Mouse (Mus musculus): ENCODE results near the gene Dppa2. TPM values are rescaled to one million over a fixed set of nuclear protein-coding genes. Genes with fewer than 3 reads are reported as not detected.
"Not testable (repeated sequence)": the region's sequence is repeated elsewhere in the genome, so short reads cannot be mapped to it uniquely, and the experiment has no call there.

Dppa2 gene
- total RNA-seq (2021) = not detected
- long read RNA-seq, experiment 1 = 0 reads
- long read RNA-seq, experiment 2 = 0 reads

- no peak for DNase-seq (ENCODE audit: low spot score in 2 of 2)
- intact Hi-C loops (cut with DNase I) = no loop called here
These were observed at the start of gene Dppa2 for GRCm38 (mm10) chr16:48303509-48303908. Dppa2 (plus strand) TSS chr16:48303908.

GRCm38 (mm10) chr16:48254584-48254983, 49.1 kb upstream of the Dppa2 start:
- intact Hi-C loops (cut with DNase I) = no loop called here
- no peak for DNase-seq (ENCODE audit: low spot score in 2 of 2)

- intact Hi-C loops (cut with DNase I) = no loop called here
- no peak for DNase-seq (ENCODE audit: low spot score in 2 of 2)
These were observed 44.2 kb upstream of the Dppa2 start for GRCm38 (mm10) chr16:48259519-48259918.

GRCm38 (mm10) chr16:48262901-48263300, 40.8 kb upstream of the Dppa2 start:
- intact Hi-C loops (cut with DNase I) = no loop called here
- no peak for DNase-seq (ENCODE audit: low spot score in 2 of 2)

GRCm38 (mm10) chr16:48265856-48266255, 37.9 kb upstream of the Dppa2 start:
- no peak for DNase-seq (ENCODE audit: low spot score in 2 of 2)
- intact Hi-C loops (cut with DNase I) = no loop called here

GRCm38 (mm10) chr16:48276940-48277339, 26.8 kb upstream of the Dppa2 start:
- intact Hi-C loops (cut with DNase I) = no loop called here
- no peak for DNase-seq (ENCODE audit: low spot score in 2 of 2)

- no peak for DNase-seq (ENCODE audit: low spot score in 2 of 2)
- intact Hi-C loops (cut with DNase I) = no loop called here
These were observed 22.8 kb upstream of the Dppa2 start for GRCm38 (mm10) chr16:48280883-48281282.

- intact Hi-C loops (cut with DNase I) = no loop called here
- no peak for DNase-seq (ENCODE audit: low spot score in 2 of 2)
These were observed 20.9 kb upstream of the Dppa2 start for GRCm38 (mm10) chr16:48282801-48283200.

GRCm38 (mm10) chr16:48283517-48283916, 20.2 kb upstream of the Dppa2 start, which contains the start of gene Dppa4:
Dppa4 (plus strand) TSS chr16:48283733.
- intact Hi-C loops (cut with DNase I) = no loop called here
- no peak for DNase-seq (ENCODE audit: low spot score in 2 of 2)

- no peak for DNase-seq (ENCODE audit: low spot score in 2 of 2)
- intact Hi-C loops (cut with DNase I) = no loop called here
These were observed 18.2 kb upstream of the Dppa2 start for GRCm38 (mm10) chr16:48285517-48285916.

GRCm38 (mm10) chr16:48297384-48298136, 6.1 kb upstream of the Dppa2 start:
- no peak for DNase-seq (ENCODE audit: low spot score in 2 of 2)
- intact Hi-C loops (cut with DNase I) = no loop called here

- no peak for DNase-seq (ENCODE audit: low spot score in 2 of 2)
- intact Hi-C loops (cut with DNase I) = no loop called here
These were observed 3.8 kb upstream of the Dppa2 start for GRCm38 (mm10) chr16:48299884-48300283.

- DNase-seq (ENCODE audit: low spot score in 2 of 2) = no peak
- intact Hi-C loops (cut with DNase I) = no loop called here
These were observed 275 bp downstream of the Dppa2 start for GRCm38 (mm10) chr16:48303983-48304382.

- intact Hi-C loops (cut with DNase I) = loop anchor here (5.0 kb wide), 1 partner anchor 722 kb away; no protein-coding TSS in a partner anchor
- DNase-seq (ENCODE audit: low spot score in 2 of 2) = not testable (repeated sequence)
These were observed 5.2 kb downstream of the Dppa2 start for GRCm38 (mm10) chr16:48308916-48309315.

- intact Hi-C loops (cut with DNase I) = loop anchor here (5.0 kb wide), 1 partner anchor 723 kb away; no protein-coding TSS in a partner anchor
- DNase-seq (ENCODE audit: low spot score in 2 of 2) = no peak
These were observed 6.4 kb downstream of the Dppa2 start for GRCm38 (mm10) chr16:48309912-48310630.

GRCm38 (mm10) chr16:48315294-48315693, 11.6 kb downstream of the Dppa2 start:
- peak in 1 of 2 experiments; percentile 3 for DNase-seq (ENCODE audit: low spot score in 2 of 2)
- intact Hi-C loops (cut with DNase I) = no loop called here

GRCm38 (mm10) chr16:48320781-48321180, 17.1 kb downstream of the Dppa2 start:
- intact Hi-C loops (cut with DNase I) = no loop called here
- no peak for DNase-seq (ENCODE audit: low spot score in 2 of 2)

- intact Hi-C loops (cut with DNase I) = no loop called here
These were observed 19.4 kb downstream of the Dppa2 start for GRCm38 (mm10) chr16:48323133-48323532.

GRCm38 (mm10) chr16:48323602-48324345, 20.1 kb downstream of the Dppa2 start:
- intact Hi-C loops (cut with DNase I) = no loop called here
- no peak for DNase-seq (ENCODE audit: low spot score in 2 of 2)

More at GRCm38 (mm10) chr16:48323133-48323532, 19.4 kb downstream of the Dppa2 start:
- DNase-seq (ENCODE audit: low spot score in 2 of 2) = no peak

GRCm38 (mm10) chr16:48326903-48327302, 23.2 kb downstream of the Dppa2 start:
- intact Hi-C loops (cut with DNase I) = loop anchor here (5.0 kb wide), 1 partner anchor 305 kb away; no protein-coding TSS in a partner anchor
- no peak for DNase-seq (ENCODE audit: low spot score in 2 of 2)
